In the genomic region with DNA sequence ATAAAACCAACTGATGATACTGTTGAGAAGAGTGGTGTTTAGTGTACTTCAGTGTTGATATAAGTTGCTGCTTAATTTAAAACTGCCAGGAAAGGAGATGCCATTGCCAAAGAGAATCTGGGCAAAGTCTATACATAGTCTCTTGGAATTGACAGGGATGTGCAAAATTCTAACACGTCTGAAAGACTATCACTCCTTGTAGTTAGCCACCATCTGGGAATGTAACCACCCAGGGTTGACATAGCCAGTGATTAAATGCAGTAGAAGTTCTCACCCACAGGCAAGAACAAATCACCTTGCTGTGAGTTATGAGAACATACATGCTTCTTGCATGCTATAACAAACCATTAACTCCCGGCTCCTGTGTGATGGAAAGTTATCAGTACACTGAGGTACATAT, we compare ENCODE assay signal across 22 mouse cellular contexts.
DNase-seq lines count a peak whose midpoint lies in the region; ATAC-seq and TF ChIP-seq lines count a peak whose summit lies in the region.
"Had no signal": no experiment of that assay in that cellular context is flagged by ENCODE, and none has a peak within 500 bp of the region (broad histone marks: within the 10 kb centered on the region; RNA-seq: fewer than 3 reads in every experiment).

No protein-coding gene starts in this region.

- peak; percentile 90 for ATAC-seq in frontal cortex, adult (ENCODE audit: low TSS enrichment)
- ATAC-seq: activated CD4-positive, CD25-positive, alpha-beta regulatory T cell, adult 4 months; forebrain, embryonic 13.5 days; forebrain, embryonic 15.5 days had no signal

- no peak for DNase-seq in frontal cortex, postnatal 14 days (ENCODE audit: low spot score in 2 of 2)
- DNase-seq in brain, adult 2 months (ENCODE audit: low read depth, low spot score): peak; percentile 60
- peak; percentile 41 for DNase-seq in telencephalon, adult 2 months (ENCODE audit: low read depth, low spot score)
- no peak for DNase-seq in heart, adult 2 months
- DNase-seq: adrenal gland, adult 8-10 months; adrenal gland, postnatal 14 days; adrenal gland, postnatal 36 days; cerebellum, adult 11 months; cerebellum, adult 18-20 months; cerebellum, adult 8-10 months; cerebellum, adult 9-11 months; cerebellum, postnatal 14 days; cerebellum, postnatal 36 days; embryo, embryonic 11 days had no signal

- no peak for TF ChIP-seq EP300 in heart, adult 2 months (IDR thresholded peaks at IDR 0.05; ENCODE audit: insufficient read depth, low read depth, low read length)

- no peaks in the 10 kb centered on the region for H3K36me3 ChIP-seq in heart, adult 2 months (ENCODE audit: control insufficient read depth, insufficient read depth, low read length)
- H3K36me3 ChIP-seq: embryonic facial prominence, embryonic 13.5 days; embryonic facial prominence, embryonic 15.5 days; forebrain, embryonic 10.5 days; forebrain, embryonic 15.5 days had no signal

- TF ChIP-seq POLR2A in heart, adult 2 months (IDR thresholded peaks at IDR 0.05; ENCODE audit: insufficient read depth, low read depth, low read length): no peak

- H3K9ac ChIP-seq in heart, adult 2 months (ENCODE audit: low read depth, low read length): no peak overlapping the region
- H3K9ac ChIP-seq: embryonic facial prominence, embryonic 13.5 days; embryonic facial prominence, embryonic 15.5 days; forebrain, embryonic 13.5 days; forebrain, embryonic 15.5 days had no signal

- no peak overlapping the region for H3K4me3 ChIP-seq in heart, adult 2 months
- H3K4me3 ChIP-seq: embryonic facial prominence, embryonic 13.5 days; embryonic facial prominence, embryonic 15.5 days; erythroblast, embryonic 14.5 days; forebrain, embryonic 10.5 days; forebrain, embryonic 13.5 days; forebrain, embryonic 15.5 days had no signal

- no peaks in the 10 kb centered on the region for H3K27me3 ChIP-seq in heart, adult 2 months (ENCODE audit: control insufficient read depth, insufficient read depth, low read length)
- H3K27me3 ChIP-seq: embryonic facial prominence, embryonic 13.5 days; embryonic facial prominence, embryonic 15.5 days; forebrain, embryonic 13.5 days; forebrain, embryonic 15.5 days had no signal

- no peak for TF ChIP-seq CTCF in heart, adult 2 months (IDR thresholded peaks at IDR 0.05)

- H3K4me1 ChIP-seq in heart, adult 2 months (ENCODE audit: control insufficient read depth, insufficient read depth, low read length): no peaks in the 10 kb centered on the region
- H3K4me1 ChIP-seq: embryonic facial prominence, embryonic 13.5 days; embryonic facial prominence, embryonic 15.5 days; forebrain, embryonic 10.5 days; forebrain, embryonic 13.5 days; forebrain, embryonic 15.5 days had no signal

- no peaks in the 10 kb centered on the region for H3K79me2 ChIP-seq in heart, adult 2 months (replicated peaks; ENCODE audit: control insufficient read depth, insufficient read depth, low read length)

- intact Hi-C loops in heart, adult 2 months (cut with DNase I): no loop called here

- WGBS in heart, adult 2 months: 59% methylated on average over 2 of the region's 2 CpGs

- H3K27ac ChIP-seq in heart, adult 2 months: no peak overlapping the region
- H3K27ac ChIP-seq: embryonic facial prominence, embryonic 13.5 days; embryonic facial prominence, embryonic 15.5 days; forebrain, embryonic 10.5 days; forebrain, embryonic 13.5 days; forebrain, embryonic 15.5 days had no signal

Comparison
In these comparisons a context has a peak if more than half of its experiments do, and no peak if none do; other contexts are left out.
1. DNase-seq: peak in brain, adult 2 months (single experiment) and telencephalon, adult 2 months (single experiment); none in frontal cortex, postnatal 14 days (0 of 2) and heart, adult 2 months (0 of 2).